Mouse (Mus musculus): ENCODE measurements around the gene Stk25.

DNA sequence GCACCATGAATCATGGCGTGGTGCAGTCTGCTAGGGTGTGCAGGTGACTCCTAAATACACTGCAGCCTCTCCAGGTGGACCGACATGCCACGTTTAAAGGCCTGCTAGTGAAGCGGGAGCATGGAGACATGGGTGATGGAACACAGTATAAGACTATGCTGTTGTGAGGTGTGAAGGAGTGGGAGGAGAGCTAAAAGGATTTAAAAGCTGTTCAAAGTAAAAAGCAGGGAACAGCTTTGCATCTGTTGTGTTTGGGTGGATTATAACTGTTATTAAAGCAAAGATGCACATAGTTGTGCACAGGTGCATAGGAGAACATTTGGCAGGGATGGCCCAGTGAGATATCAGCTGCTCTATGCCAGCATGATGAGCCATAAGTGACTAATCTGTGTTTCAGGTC is 80.6 kb downstream of the Stk25 start:
- TF ChIP-seq CTCF (IDR thresholded peaks at IDR 0.05; ENCODE audit: low read depth) = no peak
- no peak for TF ChIP-seq EP300 (IDR thresholded peaks at IDR 0.05; ENCODE audit: low read depth)

Data from liver, embryonic 14.5 days (tissue).